Mouse (Mus musculus) limb, embryonic 15.5 days (tissue): ENCODE data around the gene Isg20. TPM values are rescaled to one million over a fixed set of nuclear protein-coding genes. Genes with fewer than 3 reads are reported as not detected.

Experiments used
- ATAC-seq: fragments of 200-750 bp; cut with Nextera tagmentation; 2 replicates; pipeline ENCODE4 v1.8.0; 2017; ENCODE audit warnings: low read depth, moderate TSS enrichment; ENCODE audit not compliant: insufficient number of reproducible peaks, low FRiP score, low TSS enrichment
- H3K27ac ChIP-seq: fragments of 300-500 bp; sonication (generic); 2 replicates; pipeline ENCODE4 v1.5.1; 2015; ENCODE audit warnings: moderate library complexity, mild to moderate bottlenecking, inconsistent platforms
- H3K27me3 ChIP-seq: fragments of 300-500 bp; sonication (generic); 2 replicates; pipeline ENCODE4 v1.6.1; 2015; ENCODE audit warnings: inconsistent platforms
- H3K36me3 ChIP-seq: fragments of 300-500 bp; sonication (generic); 2 replicates; pipeline ENCODE4 v1.6.1; 2015; ENCODE audit warnings: inconsistent platforms
- H3K4me1 ChIP-seq: fragments of 300-500 bp; sonication (generic); 2 replicates; pipeline ENCODE4 v1.6.1; 2015; ENCODE audit warnings: inconsistent platforms
- H3K4me2 ChIP-seq: fragments of 300-500 bp; sonication (generic); 2 replicates; pipeline ENCODE4 v1.6.1; 2015; ENCODE audit warnings: mild to moderate bottlenecking, inconsistent platforms
- H3K4me3 ChIP-seq: fragments of 300-500 bp; sonication (generic); 2 replicates; pipeline ENCODE4 v1.5.1; 2015; ENCODE audit warnings: mild to moderate bottlenecking, inconsistent platforms
- H3K9ac ChIP-seq: fragments of 300-500 bp; sonication (generic); 2 replicates; pipeline ENCODE4 v1.6.1; 2015; ENCODE audit warnings: inconsistent platforms
- H3K9me3 ChIP-seq: fragments of 300-500 bp; sonication (generic); 2 replicates; pipeline ENCODE4 v1.6.1; 2016; ENCODE audit warnings: inconsistent platforms
- WGBS: fragments of 180-500 bp; shearing (Covaris S2); methylation state at CpG from one replicate; pipeline ENCODE4 v1.1.7; 2015; 5-methylcytosine and 5-hydroxymethylcytosine counted together
- polyA plus RNA-seq: library from polyadenylated mRNA; unstranded; fragments of >200 nt; fragmentation: Nextera tagmentation; extraction: Ambion mirVana; gene quantifications from 2 replicates; pipeline ENCODE4 v1.2.1, GENCODE M21; 2015

Gene Isg20
- polyA plus RNA-seq, 1 experiment from 2014 or later = 3.9 TPM

GRCm38 (mm10) chr7:78910336-78911098 is 2.7 kb upstream of the Isg20 start:
- no peak overlapping the region for H3K4me2 ChIP-seq
- H3K4me1 ChIP-seq = peaks cover 12% of the 10 kb centered on the region
- no peaks in the 10 kb centered on the region for H3K27me3 ChIP-seq
- no peak for ATAC-seq
- no peaks in the 10 kb centered on the region for H3K9me3 ChIP-seq
- peaks cover 28% of the 10 kb centered on the region for H3K36me3 ChIP-seq
- H3K27ac ChIP-seq = no peak overlapping the region
- whole genome bisulfite sequencing = 46% methylated on average over 6 of the region's 6 CpGs
- H3K9ac ChIP-seq = no peak overlapping the region
- H3K4me3 ChIP-seq = no peak overlapping the region

- Histone ChIP-seq H3K4me3 (no peak overlapping the region), H3K27ac (no peak overlapping the region), H3K4me2 (no peak overlapping the region), H3K27me3 (no peaks in the 10 kb centered on the region), H3K9me3 (no peaks in the 10 kb centered on the region), H3K9ac (no peak overlapping the region), H3K36me3 (peaks cover 21% of the 10 kb centered on the region), H3K4me1 (peaks cover 12% of the 10 kb centered on the region)
- 86% methylated on average over 4 of the region's 4 CpGs for WGBS
- ATAC-seq = no peak
Measured at GRCm38 (mm10) chr7:78911209-78911608, 2.0 kb upstream of the Isg20 start.

- Histone ChIP-seq H3K27me3 (no peaks in the 10 kb centered on the region), H3K27ac (no peak overlapping the region), H3K4me2 (peak overlapping the region; percentile 30), H3K36me3 (peaks cover 11% of the 10 kb centered on the region), H3K4me1 (peaks cover 12% of the 10 kb centered on the region), H3K4me3 (no peak overlapping the region), H3K9me3 (no peaks in the 10 kb centered on the region), H3K9ac (no peak overlapping the region)
- no peak for ATAC-seq
- 32% methylated on average over 20 of the region's 20 CpGs for WGBS
Measured at GRCm38 (mm10) chr7:78912253-78912973, 811 bp upstream of the Isg20 start.

- Histone ChIP-seq H3K4me1 (peaks cover 12% of the 10 kb centered on the region), H3K9ac (no peak overlapping the region), H3K27me3 (no peaks in the 10 kb centered on the region), H3K4me3 (peak overlapping the region; percentile 2; the same call in 1 of the 2 replicates), H3K36me3 (peaks cover 11% of the 10 kb centered on the region), H3K4me2 (peak overlapping the region; percentile 17; the same call in 1 of the 2 replicates), H3K27ac (no peak overlapping the region), H3K9me3 (no peaks in the 10 kb centered on the region)
- no peak for ATAC-seq
- WGBS = 65% methylated on average over 19 of the region's 19 CpGs
Measured at GRCm38 (mm10) chr7:78913649-78914544, 673 bp downstream of the Isg20 start.

GRCm38 (mm10) chr7:78914545-78914845 is 1.3 kb downstream of the Isg20 start:
- 70% methylated on average over 3 of the region's 3 CpGs for WGBS
- ATAC-seq = no peak
- H3K36me3 ChIP-seq = peaks cover 7% of the 10 kb centered on the region

GRCm38 (mm10) chr7:78914896-78915510 is 1.8 kb downstream of the Isg20 start:
- H3K4me1 ChIP-seq = peaks cover 12% of the 10 kb centered on the region
- H3K27ac ChIP-seq = no peak overlapping the region
- no peak for ATAC-seq
- H3K9ac ChIP-seq = no peak overlapping the region
- WGBS = 79% methylated on average over 11 of the region's 11 CpGs
- no peaks in the 10 kb centered on the region for H3K27me3 ChIP-seq
- H3K4me2 ChIP-seq = no peak overlapping the region
- H3K36me3 ChIP-seq = peaks cover 2% of the 10 kb centered on the region; the same call in 1 of the 2 replicates
- no peaks in the 10 kb centered on the region for H3K9me3 ChIP-seq
- no peak overlapping the region for H3K4me3 ChIP-seq

More at GRCm38 (mm10) chr7:78914545-78914845, 1.3 kb downstream of the Isg20 start:
- H3K4me1 ChIP-seq = peaks cover 12% of the 10 kb centered on the region
- no peaks in the 10 kb centered on the region for H3K9me3 ChIP-seq
- no peak overlapping the region for H3K9ac ChIP-seq
- H3K4me3 ChIP-seq = no peak overlapping the region
- no peak overlapping the region for H3K4me2 ChIP-seq
- no peaks in the 10 kb centered on the region for H3K27me3 ChIP-seq
- H3K27ac ChIP-seq = no peak overlapping the region

GRCm38 (mm10) chr7:78918686-78919085 is 5.5 kb downstream of the Isg20 start:
- Histone ChIP-seq H3K27me3 (no peaks in the 10 kb centered on the region), H3K9me3 (no peaks in the 10 kb centered on the region), H3K27ac (no peak overlapping the region), H3K36me3 (no peaks in the 10 kb centered on the region), H3K9ac (no peak overlapping the region), H3K4me3 (no peak overlapping the region), H3K4me2 (no peak overlapping the region), H3K4me1 (peaks cover 5% of the 10 kb centered on the region)
- WGBS = 32% methylated on average over 4 of the region's 4 CpGs
- ATAC-seq = no peak

GRCm38 (mm10) chr7:78922506-78922905 is 9.3 kb downstream of the Isg20 start:
- H3K27ac ChIP-seq = no peak overlapping the region
- no peaks in the 10 kb centered on the region for H3K27me3 ChIP-seq
- H3K36me3 ChIP-seq = no peaks in the 10 kb centered on the region
- no peak overlapping the region for H3K4me3 ChIP-seq
- ATAC-seq = no peak
- H3K9ac ChIP-seq = no peak overlapping the region
- H3K4me2 ChIP-seq = no peak overlapping the region
- 75% methylated on average over 7 of the region's 7 CpGs for WGBS
- H3K4me1 ChIP-seq = peaks cover 15% of the 10 kb centered on the region
- H3K9me3 ChIP-seq = no peaks in the 10 kb centered on the region

- H3K36me3 ChIP-seq = no peaks in the 10 kb centered on the region
- H3K27ac ChIP-seq = peak overlapping the region; percentile 82; the same call in 1 of the 2 replicates
- H3K4me3 ChIP-seq = no peak overlapping the region
- ATAC-seq = 0 out of 2 replicates have a peak, but pooled peaks have one; percentile 13
- no peak overlapping the region for H3K4me2 ChIP-seq
- H3K9ac ChIP-seq = no peak overlapping the region
- no peaks in the 10 kb centered on the region for H3K9me3 ChIP-seq
- no peaks in the 10 kb centered on the region for H3K27me3 ChIP-seq
- H3K4me1 ChIP-seq = peaks cover 15% of the 10 kb centered on the region
- WGBS = 11% methylated on average over 6 of the region's 6 CpGs
Measured at GRCm38 (mm10) chr7:78924300-78924699, 11.1 kb downstream of the Isg20 start.

GRCm38 (mm10) chr7:78924796-78925195 is 11.6 kb downstream of the Isg20 start:
- Histone ChIP-seq H3K9ac (no peak overlapping the region), H3K36me3 (no peaks in the 10 kb centered on the region), H3K27ac (peak overlapping the region; percentile 82), H3K4me1 (peaks cover 15% of the 10 kb centered on the region), H3K9me3 (no peaks in the 10 kb centered on the region), H3K4me2 (no peak overlapping the region), H3K4me3 (no peak overlapping the region), H3K27me3 (no peaks in the 10 kb centered on the region)
- WGBS = 60% methylated on average over 7 of the region's 7 CpGs
- ATAC-seq = no peak

GRCm38 (mm10) chr7:78925680-78926079 is 12.5 kb downstream of the Isg20 start:
- H3K9ac ChIP-seq = no peak overlapping the region
- no peaks in the 10 kb centered on the region for H3K27me3 ChIP-seq
- H3K36me3 ChIP-seq = no peaks in the 10 kb centered on the region
- H3K4me1 ChIP-seq = peaks cover 15% of the 10 kb centered on the region
- peak; percentile 59 for ATAC-seq
- peak overlapping the region; percentile 82 for H3K27ac ChIP-seq
- H3K4me2 ChIP-seq = no peak overlapping the region
- H3K9me3 ChIP-seq = no peaks in the 10 kb centered on the region
- H3K4me3 ChIP-seq = no peak overlapping the region
- 46% methylated on average over 7 of the region's 7 CpGs for WGBS
